ENCODE assay signal across 7 mouse cellular contexts in genomic region chr17:35916297-35917142, GRCm38 (mm10). TPM values are rescaled to one million over a fixed set of nuclear protein-coding genes. Genes with fewer than 3 reads are reported as not detected.
DNase-seq lines count a peak whose midpoint lies in the region; ATAC-seq lines count a peak whose summit lies in the region.

TSS of gene Mrps18b (minus strand) at chr17:35916389.
TSS of gene Ppp1r10 (plus strand) at chr17:35916434.

- no peaks in the 10 kb centered on the region; the same call in 1 of the 2 replicates for H3K4me1 ChIP-seq in embryonic facial prominence, embryonic 11.5 days (ENCODE audit: control insufficient read depth, insufficient read depth, low read length)
- H3K4me1 ChIP-seq in limb, embryonic 10.5 days: peaks cover 22% of the 10 kb centered on the region
- peaks cover 33% of the 10 kb centered on the region for H3K4me1 ChIP-seq in midbrain, embryonic 13.5 days (replicated peaks)

- no peaks in the 10 kb centered on the region; the same call in 1 of the 2 replicates for H3K36me3 ChIP-seq in embryonic facial prominence, embryonic 11.5 days (replicated peaks; ENCODE audit: control insufficient read depth, insufficient read depth, low read depth, low read length)
- H3K36me3 ChIP-seq in limb, embryonic 10.5 days: peaks cover 55% of the 10 kb centered on the region
- H3K36me3 ChIP-seq in midbrain, embryonic 13.5 days: peaks cover 24% of the 10 kb centered on the region

- ATAC-seq in embryonic facial prominence, embryonic 11.5 days (replicated peaks; ENCODE audit: insufficient number of reproducible peaks, low FRiP score, low TSS enrichment, low read depth): peak; percentile 93
- ATAC-seq in granulocyte monocyte progenitor cell, adult 5-6 weeks (replicated peaks; ENCODE audit: poor library complexity, severe bottlenecking): peak; percentile 80
- ATAC-seq in midbrain, embryonic 13.5 days: peak; percentile 95

- DNase-seq in adrenal gland, postnatal 14 days: peak; percentile 99
- DNase-seq in embryonic facial prominence, embryonic 11.5 days (ENCODE audit: low spot score): peak; percentile 99
- peak; percentile 99 for DNase-seq in kidney, adult 11 months
- DNase-seq in limb, embryonic 10.5 days (ENCODE audit: low spot score): peak; percentile 98
- peak; percentile 98 for DNase-seq in spleen, adult 12 weeks (ENCODE audit: low spot score)

- H3K9ac ChIP-seq in embryonic facial prominence, embryonic 11.5 days (replicated peaks; ENCODE audit: low read length): peak within 1 kb of the TSS; percentile 99
- peak within 1 kb of the TSS; percentile 98 for H3K9ac ChIP-seq in midbrain, embryonic 13.5 days (replicated peaks)

- peak within 1 kb of the TSS; percentile 72 for H3K4me3 ChIP-seq in embryonic facial prominence, embryonic 11.5 days (ENCODE audit: low read depth, low read length)
- H3K4me3 ChIP-seq in limb, embryonic 10.5 days: peak within 1 kb of the TSS; percentile 79
- peak within 1 kb of the TSS; percentile 78 for H3K4me3 ChIP-seq in midbrain, embryonic 13.5 days (replicated peaks)

- H3K9me3 ChIP-seq in embryonic facial prominence, embryonic 11.5 days (replicated peaks; ENCODE audit: control insufficient read depth, low read length): no peaks in the 10 kb centered on the region
- H3K9me3 ChIP-seq in limb, embryonic 10.5 days (replicated peaks): no peaks in the 10 kb centered on the region
- no peaks in the 10 kb centered on the region for H3K9me3 ChIP-seq in midbrain, embryonic 13.5 days

- H3K27ac ChIP-seq in embryonic facial prominence, embryonic 11.5 days (replicated peaks; ENCODE audit: low read depth, low read length): peak within 1 kb of the TSS; percentile 95
- H3K27ac ChIP-seq in limb, embryonic 10.5 days: peak within 1 kb of the TSS; percentile 96
- peak within 1 kb of the TSS; percentile 99 for H3K27ac ChIP-seq in midbrain, embryonic 13.5 days

- WGBS in embryonic facial prominence, embryonic 11.5 days: under 1% methylated on average over 83 of the region's 83 CpGs
- WGBS in limb, embryonic 10.5 days: under 1% methylated on average over 83 of the region's 83 CpGs
- under 1% methylated on average over 83 of the region's 83 CpGs for WGBS in midbrain, embryonic 13.5 days

- H3K27me3 ChIP-seq in embryonic facial prominence, embryonic 11.5 days (ENCODE audit: control insufficient read depth, insufficient read depth, low read length): no peaks in the 10 kb centered on the region
- no peaks in the 10 kb centered on the region for H3K27me3 ChIP-seq in limb, embryonic 10.5 days (ENCODE audit: low read depth, poor library complexity, severe bottlenecking)
- no peaks in the 10 kb centered on the region for H3K27me3 ChIP-seq in midbrain, embryonic 13.5 days

- peak within 1 kb of the TSS; percentile 97 for H3K4me2 ChIP-seq in embryonic facial prominence, embryonic 11.5 days (ENCODE audit: low read depth, low read length)
- peak within 1 kb of the TSS; percentile 84 for H3K4me2 ChIP-seq in midbrain, embryonic 13.5 days (replicated peaks)

RNA-seq across cellular contexts. Expression of gene Mrps18b, which starts in this region (rescaled TPM):
- 108 and 114 TPM in 2 replicates for total RNA-seq in adrenal gland, postnatal 14 days (2021)
- 69.5 and 72.0 TPM in 2 replicates for polyA plus RNA-seq in embryonic facial prominence, embryonic 11.5 days (2014; fragmentation: Nextera tagmentation; extraction: Ambion mirVana)
- 100 and 151 TPM in 2 replicates for total RNA-seq in granulocyte monocyte progenitor cell, adult 5-6 weeks (2014; fragmentation: Nextera tagmentation)
- 62.6 and 72.8 TPM in 2 replicates for total RNA-seq in granulocyte monocyte progenitor cell, adult 5-6 weeks (2017)
- polyA plus RNA-seq in limb, embryonic 10.5 days (2016; fragmentation: Nextera tagmentation; extraction: Ambion mirVana): 87.6 and 122 TPM in 2 replicates
- polyA plus RNA-seq in midbrain, embryonic 13.5 days (2015; fragmentation: Nextera tagmentation; extraction: Ambion mirVana): 49.9 and 54.6 TPM in 2 replicates

RNA-seq across cellular contexts. Expression of gene Ppp1r10, which starts in this region (rescaled TPM):
- total RNA-seq in adrenal gland, postnatal 14 days (2021): 91.4 and 97.7 TPM in 2 replicates
- polyA plus RNA-seq in embryonic facial prominence, embryonic 11.5 days (2014; fragmentation: Nextera tagmentation; extraction: Ambion mirVana): 38.1 and 38.2 TPM in 2 replicates
- 78.2 and 83.9 TPM in 2 replicates for total RNA-seq in granulocyte monocyte progenitor cell, adult 5-6 weeks (2014; fragmentation: Nextera tagmentation)
- 79.2 and 87.5 TPM in 2 replicates for total RNA-seq in granulocyte monocyte progenitor cell, adult 5-6 weeks (2017)
- 52.9 and 63.4 TPM in 2 replicates for polyA plus RNA-seq in limb, embryonic 10.5 days (2016; fragmentation: Nextera tagmentation; extraction: Ambion mirVana)
- polyA plus RNA-seq in midbrain, embryonic 13.5 days (2015; fragmentation: Nextera tagmentation; extraction: Ambion mirVana): 51.3 and 54.6 TPM in 2 replicates

Comparison
In these comparisons a context has a peak if more than half of its experiments do, and no peak if none do; other contexts are left out.
1. Peak in every context shown above with its lines: DNase-seq, ATAC-seq, H3K4me3 ChIP-seq and H3K27ac ChIP-seq.